Mouse (Mus musculus): Measurements from ENCODE around the gene Gm45062.

The Gm45062 gene

GRCm38 (mm10) chr6:8370624-8371023, 111.4 kb downstream of the Gm45062 start:
- DNase-seq, result no peak

GRCm38 (mm10) chr6:8373051-8373450, 113.8 kb downstream of the Gm45062 start:
- DNase-seq, result no peak

- DNase-seq, result peak; percentile 8 to 18
These were observed 114.6 kb downstream of the Gm45062 start for GRCm38 (mm10) chr6:8373851-8374250.

GRCm38 (mm10) chr6:8374290-8374689, 115.0 kb downstream of the Gm45062 start:
- DNase-seq, result no peak

GRCm38 (mm10) chr6:8374712-8375111, 115.5 kb downstream of the Gm45062 start:
- no peak for DNase-seq

- no peak for DNase-seq
These were observed 117.1 kb downstream of the Gm45062 start for GRCm38 (mm10) chr6:8376351-8376750.

GRCm38 (mm10) chr6:8377667-8378066, 118.4 kb downstream of the Gm45062 start:
- DNase-seq, result no peak

GRCm38 (mm10) chr6:8389307-8389706, 130.1 kb downstream of the Gm45062 start:
- no peak for DNase-seq

GRCm38 (mm10) chr6:8390296-8390695, 131.0 kb downstream of the Gm45062 start:
- DNase-seq, result no peak

GRCm38 (mm10) chr6:8390935-8391334, 131.7 kb downstream of the Gm45062 start:
- no peak for DNase-seq

GRCm38 (mm10) chr6:8393029-8393428, 133.8 kb downstream of the Gm45062 start:
- DNase-seq, result no peak

- no peak for DNase-seq
These were observed 134.8 kb downstream of the Gm45062 start for GRCm38 (mm10) chr6:8394044-8394443.

GRCm38 (mm10) chr6:8395061-8395460, 135.8 kb downstream of the Gm45062 start:
- no peak for DNase-seq

- no peak for DNase-seq
These were observed 138.0 kb downstream of the Gm45062 start for GRCm38 (mm10) chr6:8397252-8397651.

- DNase-seq, result no peak
These were observed 140.5 kb downstream of the Gm45062 start for GRCm38 (mm10) chr6:8399710-8400109.

- DNase-seq, result no peak
These were observed 143.9 kb downstream of the Gm45062 start for GRCm38 (mm10) chr6:8403127-8403526.

- DNase-seq, result no peak
These were observed 146.6 kb downstream of the Gm45062 start for GRCm38 (mm10) chr6:8405844-8406243.

- DNase-seq, result no peak
These were observed 149.1 kb downstream of the Gm45062 start for GRCm38 (mm10) chr6:8408332-8408731.

- no peak for DNase-seq
These were observed 150.6 kb downstream of the Gm45062 start for GRCm38 (mm10) chr6:8409865-8410264.

GRCm38 (mm10) chr6:8412845-8413598, 153.8 kb downstream of the Gm45062 start:
- peak; percentile 74 to 78 for DNase-seq

- DNase-seq, result peak; percentile 64 to 69
These were observed 154.8 kb downstream of the Gm45062 start for GRCm38 (mm10) chr6:8414020-8414419.

- no peak for DNase-seq
These were observed 156.6 kb downstream of the Gm45062 start for GRCm38 (mm10) chr6:8415823-8416222.

- no peak for DNase-seq
These were observed 157.7 kb downstream of the Gm45062 start for GRCm38 (mm10) chr6:8416802-8417569.
